Mouse (Mus musculus): ENCODE results near the gene Col5a3. TPM values are rescaled to one million over a fixed set of nuclear protein-coding genes. Genes with fewer than 3 reads are reported as not detected.

Col5a3 gene
- total RNA-seq, 1 experiment from 2014 or later: not detected

- ATAC-seq (replicated peaks in 1 of 2; ENCODE audit: insufficient read depth in 1 of 2, low FRiP score in 2 of 2, low TSS enrichment in 1 of 2, low read depth in 1 of 2, poor library complexity in 2 of 2, severe bottlenecking in 2 of 2): no peak
Observed at GRCm38 (mm10) chr9:20758896-20759295, 56.0 kb downstream of the Col5a3 start.

DNA sequence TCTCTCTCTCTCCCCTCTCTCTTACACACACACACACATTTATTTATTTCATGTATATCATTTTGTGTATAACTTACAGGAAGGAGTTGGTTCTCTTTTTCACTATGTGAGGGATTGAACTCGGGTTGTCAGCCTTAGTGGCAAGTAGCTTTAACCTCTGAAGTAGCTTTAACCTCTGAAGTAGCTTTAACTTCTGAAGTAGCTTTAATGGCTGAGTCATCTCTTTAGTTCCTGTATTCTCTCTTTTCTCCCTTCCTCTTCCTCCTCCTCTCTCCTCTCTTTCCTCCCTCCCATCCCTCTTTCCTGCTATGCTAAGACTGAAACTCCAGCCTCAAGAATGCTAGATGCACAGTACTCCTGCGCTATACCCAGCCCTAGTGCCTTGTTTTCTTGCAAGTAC is 56.6 kb downstream of the Col5a3 start:
- no peak for ATAC-seq (replicated peaks in 1 of 2; ENCODE audit: insufficient read depth in 1 of 2, low FRiP score in 2 of 2, low TSS enrichment in 1 of 2, low read depth in 1 of 2, poor library complexity in 2 of 2, severe bottlenecking in 2 of 2)

DNA sequence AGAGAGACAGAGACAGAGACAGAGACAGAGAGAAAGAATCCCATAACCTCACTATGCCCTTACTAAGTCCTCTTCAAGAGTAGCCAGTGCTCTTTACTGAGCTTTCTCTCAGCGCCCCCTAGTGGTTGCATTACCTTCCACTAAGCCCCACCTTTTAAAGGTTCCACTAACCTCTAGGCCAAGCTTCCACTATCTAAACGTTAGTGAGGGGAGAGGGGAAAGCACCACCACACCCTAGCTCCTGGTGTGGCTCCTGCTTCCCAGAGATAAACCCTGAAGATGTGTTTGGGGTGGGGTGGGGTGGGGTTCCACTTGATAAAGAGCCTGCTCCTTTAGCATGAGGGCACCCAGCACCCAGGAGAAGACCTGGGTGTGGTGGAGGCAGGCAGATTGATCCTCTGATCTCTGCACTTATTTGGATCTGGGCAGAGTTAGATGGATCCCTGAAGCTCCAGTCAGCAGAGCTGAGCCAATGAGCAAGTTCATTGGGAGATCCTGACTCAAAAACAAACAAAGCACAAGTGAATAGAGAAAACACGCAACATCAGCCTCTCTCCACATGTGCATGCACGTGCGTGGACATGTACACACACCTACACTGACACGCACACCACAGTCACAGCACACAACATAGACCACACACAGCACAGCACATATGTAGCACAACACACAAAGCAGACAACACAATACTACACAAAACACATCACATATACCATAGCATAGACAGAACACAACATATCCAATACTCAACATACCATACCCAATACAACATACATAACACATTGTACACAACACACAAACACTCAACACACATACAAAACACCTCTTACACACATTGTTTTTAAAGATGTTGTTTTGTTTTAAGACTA is 57.5 kb downstream of the Col5a3 start:
- peak; percentile 66 to 71; a peak in 3 of 4 replicates for ATAC-seq (replicated peaks in 1 of 2; ENCODE audit: insufficient read depth in 1 of 2, low FRiP score in 2 of 2, low TSS enrichment in 1 of 2, low read depth in 1 of 2, poor library complexity in 2 of 2, severe bottlenecking in 2 of 2)

DNA sequence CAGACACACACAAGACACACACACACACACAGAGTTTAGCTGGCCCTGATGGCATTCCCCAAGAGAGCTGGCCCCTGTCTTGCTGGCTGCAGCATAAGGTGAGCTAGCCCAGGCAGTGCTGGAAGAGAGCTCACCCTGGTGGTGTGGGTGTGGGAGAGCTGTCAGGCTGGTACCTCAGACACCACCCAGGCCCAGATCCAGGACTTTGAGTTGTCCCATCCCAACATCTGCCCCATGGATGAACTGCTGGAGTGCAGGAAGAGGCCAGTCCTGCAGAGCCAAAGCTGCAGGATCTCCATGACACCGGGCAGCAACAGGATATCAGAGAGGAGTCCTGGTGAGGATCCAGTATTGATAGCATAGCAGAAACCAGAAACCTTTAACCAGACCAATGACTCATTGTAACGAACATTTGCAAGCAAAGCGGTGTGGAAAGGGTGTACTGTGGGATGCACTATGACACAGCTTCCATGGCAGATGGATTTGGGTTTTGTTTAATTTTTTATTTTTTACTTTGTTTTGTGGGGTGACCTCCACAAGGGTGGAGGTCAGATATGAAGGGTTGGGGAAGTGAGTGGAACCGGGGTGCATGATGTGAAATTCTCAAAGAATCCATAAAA is 58.7 kb downstream of the Col5a3 start:
- no peak for ATAC-seq (replicated peaks in 1 of 2; ENCODE audit: insufficient read depth in 1 of 2, low FRiP score in 2 of 2, low TSS enrichment in 1 of 2, low read depth in 1 of 2, poor library complexity in 2 of 2, severe bottlenecking in 2 of 2)

- no peak for ATAC-seq (replicated peaks in 1 of 2; ENCODE audit: insufficient read depth in 1 of 2, low FRiP score in 2 of 2, low TSS enrichment in 1 of 2, low read depth in 1 of 2, poor library complexity in 2 of 2, severe bottlenecking in 2 of 2)
Observed at GRCm38 (mm10) chr9:20754335-20754734, 60.5 kb downstream of the Col5a3 start.

DNA sequence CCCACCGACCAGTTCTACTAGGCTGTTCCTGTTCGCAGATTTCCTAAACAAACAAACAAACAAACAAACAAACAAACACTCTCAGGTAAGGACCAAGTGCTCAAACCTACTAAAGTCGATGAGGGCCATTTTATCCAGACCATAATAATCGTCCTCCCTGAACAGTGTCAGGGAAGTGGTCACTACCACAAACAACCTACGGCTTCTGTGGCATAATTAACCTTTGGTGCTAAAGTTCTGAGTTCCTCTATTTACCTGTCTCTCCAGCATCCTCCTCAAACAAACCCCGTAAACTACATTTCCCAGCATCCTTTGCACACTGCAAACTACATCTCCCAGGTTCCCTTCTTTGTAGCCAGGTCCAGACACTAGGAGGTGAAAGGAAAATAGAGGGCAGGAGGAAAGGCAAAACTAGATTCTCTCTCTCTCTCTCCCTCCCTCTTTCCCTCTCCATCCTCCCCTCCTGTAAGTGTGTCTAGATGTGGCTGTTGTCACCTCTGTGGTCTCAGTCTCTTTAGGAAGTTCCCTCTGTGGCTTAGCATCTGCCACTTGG is 63.3 kb downstream of the Col5a3 start:
- peak in 1 of 2 experiments; percentile 42; a peak in 1 of 4 replicates for ATAC-seq (replicated peaks in 1 of 2; ENCODE audit: insufficient read depth in 1 of 2, low FRiP score in 2 of 2, low TSS enrichment in 1 of 2, low read depth in 1 of 2, poor library complexity in 2 of 2, severe bottlenecking in 2 of 2)

- no peak for ATAC-seq (replicated peaks in 1 of 2; ENCODE audit: insufficient read depth in 1 of 2, low FRiP score in 2 of 2, low TSS enrichment in 1 of 2, low read depth in 1 of 2, poor library complexity in 2 of 2, severe bottlenecking in 2 of 2)
Observed at GRCm38 (mm10) chr9:20749213-20749612, 65.7 kb downstream of the Col5a3 start.

GRCm38 (mm10) chr9:20748540-20748939 is 66.3 kb downstream of the Col5a3 start:
- ATAC-seq (replicated peaks in 1 of 2; ENCODE audit: insufficient read depth in 1 of 2, low FRiP score in 2 of 2, low TSS enrichment in 1 of 2, low read depth in 1 of 2, poor library complexity in 2 of 2, severe bottlenecking in 2 of 2): no peak

DNA sequence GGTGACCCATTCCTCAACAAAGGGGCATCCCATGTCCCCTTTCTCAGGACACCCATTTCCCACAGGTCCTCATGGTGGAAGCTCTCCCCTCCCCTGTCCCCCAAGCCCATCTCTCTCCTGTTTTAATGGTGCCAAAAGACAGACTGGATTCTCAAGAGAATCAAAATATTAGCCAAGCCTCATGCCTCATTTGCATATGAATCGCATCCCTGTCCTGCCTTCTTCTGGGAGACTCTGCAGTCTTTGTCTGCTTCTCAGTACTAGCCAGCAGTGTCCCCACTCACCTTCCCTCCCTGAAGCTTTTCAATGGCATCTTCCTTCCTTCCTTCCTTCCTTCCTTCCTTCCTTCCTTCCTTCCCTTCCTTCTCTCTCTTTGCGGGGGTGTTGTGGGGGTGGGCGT is 67.2 kb downstream of the Col5a3 start:
- no peak for ATAC-seq (replicated peaks in 1 of 2; ENCODE audit: insufficient read depth in 1 of 2, low FRiP score in 2 of 2, low TSS enrichment in 1 of 2, low read depth in 1 of 2, poor library complexity in 2 of 2, severe bottlenecking in 2 of 2)

- no peak for ATAC-seq (replicated peaks in 1 of 2; ENCODE audit: insufficient read depth in 1 of 2, low FRiP score in 2 of 2, low TSS enrichment in 1 of 2, low read depth in 1 of 2, poor library complexity in 2 of 2, severe bottlenecking in 2 of 2)
Observed at GRCm38 (mm10) chr9:20746017-20746660, 68.7 kb downstream of the Col5a3 start, which contains the start of gene Olfm2. TSS of gene Olfm2 (minus strand) at chr9:20746349.

DNA sequence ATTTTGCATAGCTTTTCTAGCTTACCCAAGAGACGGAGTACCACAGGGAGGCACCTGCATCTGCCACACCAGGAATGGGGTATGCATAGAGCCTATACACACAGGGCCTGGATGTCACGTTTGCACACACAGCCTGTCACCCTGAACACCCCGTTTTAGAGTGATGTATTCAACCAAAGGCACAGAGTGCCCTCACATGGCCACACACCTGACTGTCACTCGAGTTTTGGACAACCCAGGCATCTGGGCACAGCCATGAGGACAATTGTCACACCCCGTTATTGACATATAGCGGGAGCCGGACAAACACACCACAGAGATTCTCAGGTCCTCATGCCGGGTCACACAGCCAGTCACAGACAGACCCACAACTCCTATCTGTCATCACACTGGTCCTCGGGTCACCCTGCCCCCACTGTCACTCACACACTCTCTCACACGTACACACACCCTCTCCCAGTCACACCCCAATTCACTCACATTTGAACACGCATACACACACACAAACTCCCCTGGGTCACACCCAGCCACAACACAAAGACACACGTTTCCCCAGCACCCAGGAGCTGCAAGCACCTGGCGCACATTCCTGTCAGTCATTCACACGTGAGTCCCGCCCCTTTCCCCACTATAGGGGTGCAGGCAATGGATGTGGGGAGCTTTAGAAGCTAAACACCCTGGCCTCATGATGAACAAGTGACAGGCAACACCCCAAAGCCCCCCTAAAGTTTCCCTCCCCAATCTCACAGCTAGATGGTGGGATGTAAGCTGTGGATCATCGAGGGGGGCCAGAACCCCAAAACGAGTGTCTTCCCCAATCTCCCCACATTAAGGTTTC is 69.5 kb downstream of the Col5a3 start:
- ATAC-seq (replicated peaks in 1 of 2; ENCODE audit: insufficient read depth in 1 of 2, low FRiP score in 2 of 2, low TSS enrichment in 1 of 2, low read depth in 1 of 2, poor library complexity in 2 of 2, severe bottlenecking in 2 of 2): no peak

DNA sequence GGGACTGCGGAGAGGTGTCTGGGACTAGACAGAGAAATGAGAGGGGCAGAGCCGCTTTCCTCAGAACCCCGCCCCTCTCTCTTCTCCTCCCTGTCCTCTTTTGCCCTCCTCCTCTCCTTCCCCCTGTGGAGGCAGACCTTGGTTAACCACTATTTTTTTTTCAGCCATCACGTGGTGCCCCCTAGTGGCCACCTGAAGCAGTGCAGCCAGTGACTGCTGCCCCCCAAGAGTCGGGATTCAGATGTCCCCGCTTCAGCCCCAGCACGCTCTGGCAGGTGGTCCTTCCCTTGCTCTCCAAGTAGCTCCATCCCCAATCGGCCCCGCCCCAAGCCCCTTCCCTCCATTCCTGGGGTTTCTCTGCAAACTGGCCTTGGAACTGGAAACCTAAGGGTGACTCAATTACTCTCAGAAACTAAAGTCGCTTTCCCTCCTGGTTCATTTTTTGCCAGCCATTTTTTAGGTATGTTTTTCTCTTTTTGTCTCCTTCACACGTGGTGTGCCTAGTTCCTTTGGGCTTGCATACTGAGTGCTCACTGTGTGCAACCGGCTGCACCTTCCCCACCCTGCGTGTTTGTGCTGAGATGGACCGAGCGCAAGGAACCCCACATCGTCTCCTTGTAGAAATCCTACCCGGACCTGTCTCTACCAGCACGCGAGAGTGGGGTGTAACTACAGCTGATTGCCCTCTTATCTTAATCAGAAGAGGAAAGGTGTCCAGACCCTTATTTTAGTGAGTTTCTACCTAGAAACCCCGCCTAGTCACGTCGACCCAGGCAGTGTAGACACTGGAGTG is 70.7 kb downstream of the Col5a3 start:
- ATAC-seq (replicated peaks in 1 of 2; ENCODE audit: insufficient read depth in 1 of 2, low FRiP score in 2 of 2, low TSS enrichment in 1 of 2, low read depth in 1 of 2, poor library complexity in 2 of 2, severe bottlenecking in 2 of 2): no peak

GRCm38 (mm10) chr9:20740407-20740806 is 74.5 kb downstream of the Col5a3 start:
- peak; percentile 77 to 87 for ATAC-seq (replicated peaks in 1 of 2; ENCODE audit: insufficient read depth in 1 of 2, low FRiP score in 2 of 2, low TSS enrichment in 1 of 2, low read depth in 1 of 2, poor library complexity in 2 of 2, severe bottlenecking in 2 of 2)

DNA sequence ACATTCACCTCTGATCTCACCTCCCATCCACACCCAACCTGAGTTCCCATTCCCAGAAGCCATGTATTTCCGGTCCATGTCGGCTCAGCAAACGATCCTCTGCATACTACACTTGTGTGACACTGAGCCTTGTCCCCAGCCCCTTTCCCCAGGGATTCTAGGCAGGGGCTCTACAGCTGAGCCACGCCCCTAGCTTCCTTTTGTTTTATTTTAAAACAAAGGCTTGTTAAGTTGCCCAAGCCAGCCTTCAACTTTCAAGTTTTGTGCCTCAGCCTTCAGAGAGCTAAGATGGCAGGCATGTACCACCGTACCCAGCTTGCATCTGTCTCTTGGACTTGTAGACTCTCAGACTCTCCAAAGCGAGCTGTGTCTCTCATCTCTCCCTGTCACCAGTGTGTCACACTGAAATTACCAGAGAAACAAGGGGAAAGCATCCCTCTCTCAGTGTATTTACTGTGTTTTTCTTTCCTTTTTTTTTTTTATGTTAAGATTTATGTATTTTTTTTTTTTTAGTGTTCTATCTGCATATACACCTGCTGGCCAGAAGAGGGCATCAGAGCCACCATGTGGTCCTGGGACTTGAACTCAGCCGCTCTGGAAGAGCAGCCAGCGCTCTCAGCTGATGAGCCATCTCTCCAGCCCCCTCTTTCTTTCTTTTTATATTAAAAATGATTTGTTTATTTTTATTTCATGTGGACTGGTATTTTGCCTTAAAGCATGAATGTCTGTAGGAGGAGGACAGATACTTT is 76.4 kb downstream of the Col5a3 start:
- no peak for ATAC-seq (replicated peaks in 1 of 2; ENCODE audit: insufficient read depth in 1 of 2, low FRiP score in 2 of 2, low TSS enrichment in 1 of 2, low read depth in 1 of 2, poor library complexity in 2 of 2, severe bottlenecking in 2 of 2)

DNA sequence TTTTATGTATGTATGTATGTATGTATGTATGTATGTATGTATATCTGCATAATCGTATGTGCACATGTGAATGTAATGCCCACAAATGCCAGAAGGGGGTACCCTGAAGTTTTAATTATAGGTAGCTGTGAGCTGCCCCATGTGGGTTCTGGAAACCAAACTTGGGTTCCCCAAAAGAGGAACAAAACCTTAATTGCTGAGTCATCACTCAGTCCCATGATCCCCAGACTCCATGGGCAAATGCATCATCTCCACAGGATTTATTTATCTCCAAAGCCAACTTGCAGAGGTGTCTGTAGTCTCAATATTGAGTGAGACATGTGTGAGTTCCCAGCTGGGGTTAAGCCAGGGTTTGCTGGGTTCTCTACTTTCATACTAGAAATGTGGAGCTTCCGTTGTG is 77.6 kb downstream of the Col5a3 start:
- no peak for ATAC-seq (replicated peaks in 1 of 2; ENCODE audit: insufficient read depth in 1 of 2, low FRiP score in 2 of 2, low TSS enrichment in 1 of 2, low read depth in 1 of 2, poor library complexity in 2 of 2, severe bottlenecking in 2 of 2)

DNA sequence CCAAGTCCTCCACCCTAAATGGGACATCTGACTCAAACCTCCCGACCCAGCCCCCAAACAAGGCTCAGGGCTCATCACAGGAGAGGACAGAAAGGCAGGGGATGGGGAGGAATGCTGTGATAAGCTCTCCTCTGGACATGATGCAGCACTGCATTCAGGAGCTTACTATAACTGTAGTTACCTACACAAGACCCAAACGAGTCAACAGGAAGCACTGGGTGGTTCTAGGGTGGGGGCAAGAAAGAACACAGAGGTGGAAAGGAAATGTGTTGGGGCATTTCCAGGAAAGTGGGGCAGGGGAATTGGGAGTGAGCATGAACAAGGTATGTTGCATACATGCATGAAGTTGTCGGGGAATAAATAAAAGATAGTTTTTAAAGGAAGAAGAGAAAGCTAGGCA is 80.2 kb downstream of the Col5a3 start:
- no peak for ATAC-seq (replicated peaks in 1 of 2; ENCODE audit: insufficient read depth in 1 of 2, low FRiP score in 2 of 2, low TSS enrichment in 1 of 2, low read depth in 1 of 2, poor library complexity in 2 of 2, severe bottlenecking in 2 of 2)

All from hematopoietic stem cell, adult 5-6 weeks (primary cell).